Mouse (Mus musculus): ENCODE measurements around the gene Snx11. TPM values are rescaled to one million over a fixed set of nuclear protein-coding genes. Genes with fewer than 3 reads are reported as not detected.
A peak's percentile ranks its signal among the peaks of the same experiment; 100 is the strongest.

Gene Snx11
- total and polyA plus RNA-seq, 2 experiments from 2014 or later = 10.2 to 14.8 TPM

- H3K4me3 ChIP-seq (ENCODE audit: low read depth, low read length) = no peak overlapping the region
- no peak for ATAC-seq (ENCODE audit: insufficient read depth, low read depth)
- H3K27me3 ChIP-seq (ENCODE audit: control insufficient read depth, insufficient read depth, low read length) = no peaks in the 10 kb centered on the region
- H3K9ac ChIP-seq (replicated peaks; ENCODE audit: low read depth, low read length) = no peak overlapping the region
- DNase-seq (ENCODE audit: low spot score) = no peak
- TF ChIP-seq CTCF (IDR thresholded peaks at IDR 0.05; ENCODE audit: low read depth) (no peak), EP300 (IDR thresholded peaks at IDR 0.05; ENCODE audit: low read depth) (no peak)
- no peaks in the 10 kb centered on the region; the same call in 1 of the 2 replicates for H3K4me1 ChIP-seq (ENCODE audit: control insufficient read depth, insufficient read depth)
- WGBS = 82% methylated on average over 12 of the region's 12 CpGs
- H3K9me3 ChIP-seq (replicated peaks; ENCODE audit: control insufficient read depth, low read length) = no peaks in the 10 kb centered on the region
- H3K36me3 ChIP-seq (replicated peaks; ENCODE audit: control insufficient read depth, insufficient read depth, low read length) = peaks cover 42% of the 10 kb centered on the region
- H3K4me2 ChIP-seq (ENCODE audit: low read depth, low read length) = no peak overlapping the region
- no peak overlapping the region for H3K27ac ChIP-seq (ENCODE audit: low read depth)
Measured at GRCm38 (mm10) chr11:96766555-96766954, 10.8 kb downstream of the Snx11 start.

GRCm38 (mm10) chr11:96765645-96766044 is 11.7 kb downstream of the Snx11 start:
- H3K9ac ChIP-seq (replicated peaks; ENCODE audit: low read depth, low read length) = no peak overlapping the region
- H3K4me3 ChIP-seq (ENCODE audit: low read depth, low read length) = no peak overlapping the region
- no peaks in the 10 kb centered on the region for H3K27me3 ChIP-seq (ENCODE audit: control insufficient read depth, insufficient read depth, low read length)
- DNase-seq (ENCODE audit: low spot score) = no peak
- 68% methylated on average over 7 of the region's 7 CpGs for WGBS
- H3K4me1 ChIP-seq (ENCODE audit: control insufficient read depth, insufficient read depth) = no peaks in the 10 kb centered on the region; the same call in 1 of the 2 replicates
- H3K36me3 ChIP-seq (replicated peaks; ENCODE audit: control insufficient read depth, insufficient read depth, low read length) = peaks cover 34% of the 10 kb centered on the region
- no peaks in the 10 kb centered on the region for H3K9me3 ChIP-seq (replicated peaks; ENCODE audit: control insufficient read depth, low read length)
- peak overlapping the region; percentile 68 for H3K27ac ChIP-seq (ENCODE audit: low read depth)
- H3K4me2 ChIP-seq (ENCODE audit: low read depth, low read length) = no peak overlapping the region
- TF ChIP-seq EP300 (IDR thresholded peaks at IDR 0.05; ENCODE audit: low read depth) (no peak), CTCF (IDR thresholded peaks at IDR 0.05; ENCODE audit: low read depth) (no peak)
- ATAC-seq (ENCODE audit: insufficient read depth, low read depth) = peak; percentile 29

GRCm38 (mm10) chr11:96764511-96765350 is 12.6 kb downstream of the Snx11 start:
- no peak overlapping the region for H3K4me3 ChIP-seq (ENCODE audit: low read depth, low read length)
- no peaks in the 10 kb centered on the region for H3K27me3 ChIP-seq (ENCODE audit: control insufficient read depth, insufficient read depth, low read length)
- H3K4me1 ChIP-seq (ENCODE audit: control insufficient read depth, insufficient read depth) = no peaks in the 10 kb centered on the region; the same call in 1 of the 2 replicates
- no peak for DNase-seq (ENCODE audit: low spot score)
- peaks cover 25% of the 10 kb centered on the region for H3K36me3 ChIP-seq (replicated peaks; ENCODE audit: control insufficient read depth, insufficient read depth, low read length)
- H3K9me3 ChIP-seq (replicated peaks; ENCODE audit: control insufficient read depth, low read length) = no peaks in the 10 kb centered on the region
- peak overlapping the region; percentile 68 for H3K27ac ChIP-seq (ENCODE audit: low read depth)
- no peak overlapping the region for H3K4me2 ChIP-seq (ENCODE audit: low read depth, low read length)
- no peak overlapping the region for H3K9ac ChIP-seq (replicated peaks; ENCODE audit: low read depth, low read length)
- TF ChIP-seq CTCF (IDR thresholded peaks at IDR 0.05; ENCODE audit: low read depth) = no peak
- no peak for TF ChIP-seq EP300 (IDR thresholded peaks at IDR 0.05; ENCODE audit: low read depth)
- ATAC-seq (ENCODE audit: insufficient read depth, low read depth) = no peak
- WGBS = 55% methylated on average over 13 of the region's 13 CpGs

- 70% methylated on average over 15 of the region's 15 CpGs for WGBS
- Histone ChIP-seq H3K4me1 (ENCODE audit: control insufficient read depth, insufficient read depth) (no peaks in the 10 kb centered on the region; the same call in 1 of the 2 replicates), H3K4me2 (ENCODE audit: low read depth, low read length) (no peak overlapping the region), H3K9ac (replicated peaks; ENCODE audit: low read depth, low read length) (no peak overlapping the region), H3K36me3 (replicated peaks; ENCODE audit: control insufficient read depth, insufficient read depth, low read length) (peaks cover 7% of the 10 kb centered on the region; the same call in 1 of the 2 replicates), H3K27ac (ENCODE audit: low read depth) (no peak overlapping the region), H3K4me3 (ENCODE audit: low read depth, low read length) (no peak overlapping the region), H3K27me3 (ENCODE audit: control insufficient read depth, insufficient read depth, low read length) (no peaks in the 10 kb centered on the region), H3K9me3 (replicated peaks; ENCODE audit: control insufficient read depth, low read length) (no peaks in the 10 kb centered on the region)
- DNase-seq (ENCODE audit: low spot score) = no peak
- ATAC-seq (ENCODE audit: insufficient read depth, low read depth) = no peak
- TF ChIP-seq EP300 (IDR thresholded peaks at IDR 0.05; ENCODE audit: low read depth) (no peak), CTCF (IDR thresholded peaks at IDR 0.05; ENCODE audit: low read depth) (no peak)
Measured at GRCm38 (mm10) chr11:96762742-96763470, 14.5 kb downstream of the Snx11 start.

GRCm38 (mm10) chr11:96761984-96762383 is 15.4 kb downstream of the Snx11 start:
- no peak for ATAC-seq (ENCODE audit: insufficient read depth, low read depth)
- 37% methylated on average over 7 of the region's 7 CpGs for WGBS
- Histone ChIP-seq H3K9me3 (replicated peaks; ENCODE audit: control insufficient read depth, low read length) (no peaks in the 10 kb centered on the region), H3K27me3 (ENCODE audit: control insufficient read depth, insufficient read depth, low read length) (no peaks in the 10 kb centered on the region), H3K4me1 (ENCODE audit: control insufficient read depth, insufficient read depth) (no peaks in the 10 kb centered on the region; the same call in 1 of the 2 replicates), H3K36me3 (replicated peaks; ENCODE audit: control insufficient read depth, insufficient read depth, low read length) (no peaks in the 10 kb centered on the region), H3K4me2 (ENCODE audit: low read depth, low read length) (no peak overlapping the region), H3K9ac (replicated peaks; ENCODE audit: low read depth, low read length) (no peak overlapping the region), H3K4me3 (ENCODE audit: low read depth, low read length) (no peak overlapping the region), H3K27ac (ENCODE audit: low read depth) (no peak overlapping the region)
- TF ChIP-seq CTCF (IDR thresholded peaks at IDR 0.05; ENCODE audit: low read depth) (no peak), EP300 (IDR thresholded peaks at IDR 0.05; ENCODE audit: low read depth) (no peak)
- no peak for DNase-seq (ENCODE audit: low spot score)
